Mouse (Mus musculus): Measurements from ENCODE around the gene Olfr768. TPM values are rescaled to one million over a fixed set of nuclear protein-coding genes. Genes with fewer than 3 reads are reported as not detected.
"Not testable (repeated sequence)": the region's sequence is repeated elsewhere in the genome, so short reads cannot be mapped to it uniquely, and the experiment has no call there.

The Olfr768 gene
- polyA plus RNA-seq (2015; fragmentation: Nextera tagmentation; extraction: Ambion mirVana), result 0.08 TPM in 1 of 2 replicates, not detected in the other

DNA sequence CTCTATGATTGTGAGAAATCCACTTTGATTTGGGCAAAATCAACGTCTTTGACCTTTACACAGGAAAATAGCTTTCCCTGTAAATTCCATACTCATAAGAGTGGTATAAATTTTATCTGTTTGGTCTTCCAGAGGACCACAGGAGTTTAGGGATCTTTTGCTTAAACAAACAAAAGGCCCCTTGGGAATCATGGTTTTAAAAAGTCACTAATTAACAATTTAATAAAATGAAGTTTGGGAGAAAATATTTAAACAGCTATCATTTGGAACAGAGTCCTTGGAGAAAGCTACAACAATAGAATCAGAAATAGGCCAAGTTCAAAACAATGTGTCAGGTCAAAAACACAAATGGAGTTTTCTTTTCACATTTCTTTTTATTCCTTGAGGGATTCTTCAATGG is at the start of gene Olfr768:
Olfr768 (minus strand) TSS at position 101 of the 400 bp plus-strand sequence.
- no peak within 1 kb of the TSS for H3K4me2 ChIP-seq (replicated peaks)
- H3K27ac ChIP-seq, result no peak within 1 kb of the TSS
- ATAC-seq (ENCODE audit: low FRiP score, low read depth), result no peak
- no peak within 1 kb of the TSS for H3K9ac ChIP-seq
- H3K4me1 ChIP-seq, result no peaks in the 10 kb centered on the region
- H3K9me3 ChIP-seq, result no peaks in the 10 kb centered on the region
- 81% methylated on average over 1 of the region's 1 CpGs for WGBS
- H3K36me3 ChIP-seq, result no peaks in the 10 kb centered on the region
- H3K27me3 ChIP-seq, result no peaks in the 10 kb centered on the region
- no peak within 1 kb of the TSS for H3K4me3 ChIP-seq

DNA sequence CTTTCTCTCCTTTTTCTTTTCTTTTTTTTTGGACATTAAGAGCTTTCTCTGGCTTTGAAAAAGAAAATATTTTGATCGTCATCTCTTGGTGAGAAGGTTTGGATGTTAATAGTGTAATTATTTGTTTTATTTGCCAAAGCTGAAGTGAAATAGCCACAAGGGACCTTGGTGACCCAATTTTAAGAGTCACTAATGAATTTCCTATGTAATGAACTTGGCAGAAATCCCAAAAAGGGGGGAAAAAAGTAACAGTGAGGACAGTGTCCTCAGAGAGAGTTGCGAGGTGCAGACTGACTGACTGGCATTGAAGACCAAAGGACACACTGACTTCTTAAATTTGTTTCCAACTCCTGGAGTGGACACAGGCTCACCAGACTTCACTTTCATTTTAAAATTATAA is 39.7 kb upstream of the Olfr768 start, which contains the start of gene Olfr770:
Olfr770 (minus strand) TSS at position 101 of the 400 bp plus-strand sequence.
- WGBS, result 60% methylated on average over 2 of the region's 2 CpGs
- no peak for ATAC-seq (ENCODE audit: low FRiP score, low read depth)
- Histone ChIP-seq H3K9ac (no peak within 1 kb of the TSS), H3K4me2 (replicated peaks) (no peak within 1 kb of the TSS), H3K9me3 (no peaks in the 10 kb centered on the region), H3K4me3 (no peak within 1 kb of the TSS), H3K27me3 (no peaks in the 10 kb centered on the region), H3K27ac (no peak within 1 kb of the TSS), H3K4me1 (no peaks in the 10 kb centered on the region), H3K36me3 (no peaks in the 10 kb centered on the region)

DNA sequence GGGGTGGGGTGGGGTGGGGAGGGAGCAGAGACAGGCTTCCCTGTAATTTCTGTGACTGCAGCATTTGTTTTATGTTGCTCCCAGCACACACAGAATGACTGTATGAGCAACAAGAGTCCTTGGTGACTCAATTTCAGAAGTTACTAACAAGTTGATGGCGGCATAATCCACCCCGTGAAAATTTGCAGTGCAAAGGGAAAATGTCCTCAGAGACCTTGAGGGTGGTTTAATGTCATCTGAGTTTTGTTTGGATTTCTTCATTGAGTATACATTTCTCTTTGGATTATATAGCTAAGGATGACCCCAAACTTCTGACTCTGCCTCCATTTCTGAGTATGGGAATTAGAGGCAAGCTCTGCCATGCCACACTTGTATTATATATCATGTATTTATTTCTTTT is 18.6 kb upstream of the Olfr768 start, which contains the start of gene Olfr769:
Olfr769 (minus strand) TSS at position 101 of the 400 bp plus-strand sequence.
- Histone ChIP-seq H3K4me2 (replicated peaks) (no peak within 1 kb of the TSS), H3K36me3 (no peaks in the 10 kb centered on the region), H3K4me3 (no peak within 1 kb of the TSS), H3K9me3 (no peaks in the 10 kb centered on the region), H3K9ac (no peak within 1 kb of the TSS), H3K27me3 (no peaks in the 10 kb centered on the region), H3K27ac (no peak within 1 kb of the TSS), H3K4me1 (no peaks in the 10 kb centered on the region)
- ATAC-seq (ENCODE audit: low FRiP score, low read depth), result no peak
- WGBS, result 83% methylated on average over 2 of the region's 2 CpGs

DNA sequence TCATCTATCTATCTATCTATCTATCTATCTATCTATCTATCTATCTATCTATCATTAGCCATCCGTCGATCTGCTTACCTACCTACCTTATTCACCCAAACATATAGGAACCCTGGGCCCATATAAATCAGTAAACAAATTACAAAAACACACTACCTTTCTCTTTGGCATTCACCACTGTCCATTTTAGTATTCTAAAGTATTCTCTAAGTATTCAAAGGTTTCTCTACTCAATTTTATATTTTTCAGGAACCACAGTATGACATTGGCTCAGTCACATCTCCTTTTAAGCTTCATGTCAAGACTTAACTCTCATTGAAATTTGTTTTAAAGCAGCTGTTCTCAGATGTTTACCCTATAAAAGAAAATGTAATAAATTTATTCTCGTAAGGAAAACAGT is 16.0 kb upstream of the Olfr768 start:
- Histone ChIP-seq H3K9ac (no peak overlapping the region), H3K9me3 (no peaks in the 10 kb centered on the region), H3K27ac (no peak overlapping the region), H3K4me1 (no peaks in the 10 kb centered on the region), H3K4me3 (no peak overlapping the region), H3K4me2 (replicated peaks) (no peak overlapping the region), H3K36me3 (no peaks in the 10 kb centered on the region), H3K27me3 (no peaks in the 10 kb centered on the region)
- 92% methylated on average over 3 of the region's 3 CpGs for WGBS
- ATAC-seq (ENCODE audit: low FRiP score, low read depth), result no peak

DNA sequence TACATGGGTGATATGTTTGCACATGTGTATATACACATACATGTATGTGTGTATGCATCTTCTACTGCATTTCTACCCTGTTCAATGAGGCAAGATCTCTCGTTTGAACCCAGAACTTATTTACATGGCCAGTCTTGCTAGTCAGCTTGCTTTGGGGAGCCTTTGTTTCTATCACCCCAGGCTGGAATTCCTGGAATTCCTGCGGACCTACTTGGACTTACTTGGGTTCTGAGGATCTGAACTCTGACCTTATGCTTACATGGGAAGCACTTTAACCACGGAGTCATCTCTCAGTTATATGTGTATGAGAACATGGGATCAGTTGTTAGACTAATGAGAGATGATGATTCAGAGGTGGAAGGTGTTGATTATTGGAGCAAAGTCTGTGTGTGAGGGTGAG is 2.1 kb upstream of the Olfr768 start:
- H3K27ac ChIP-seq, result no peak overlapping the region
- no peak overlapping the region for H3K4me2 ChIP-seq (replicated peaks)
- no peak overlapping the region for H3K9ac ChIP-seq
- ATAC-seq (ENCODE audit: low FRiP score, low read depth), result no peak
- no peaks in the 10 kb centered on the region for H3K4me1 ChIP-seq
- no peak overlapping the region for H3K4me3 ChIP-seq
- no peaks in the 10 kb centered on the region for H3K9me3 ChIP-seq
- WGBS, result 42% methylated on average over 3 of the region's 3 CpGs
- no peaks in the 10 kb centered on the region for H3K36me3 ChIP-seq
- no peaks in the 10 kb centered on the region for H3K27me3 ChIP-seq

DNA sequence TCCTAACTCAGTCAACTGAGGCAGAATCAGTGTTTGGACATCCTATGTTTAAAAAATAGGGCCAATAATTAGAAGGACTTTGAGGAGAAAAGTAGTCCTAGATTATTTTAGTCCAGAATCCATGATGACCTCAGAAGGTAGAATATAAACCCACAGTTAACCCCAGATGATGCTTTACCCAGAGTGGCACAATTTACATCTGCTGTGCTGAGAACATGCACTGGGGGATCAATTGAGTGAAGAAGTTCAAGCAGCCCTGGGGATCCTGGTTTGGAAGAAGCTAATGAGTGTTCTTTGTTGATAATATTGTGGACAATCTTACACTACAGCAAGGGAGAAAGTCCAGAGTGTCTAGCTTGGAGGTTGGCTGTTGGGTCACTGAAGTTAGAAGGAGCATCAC is 16.4 kb downstream of the Olfr768 start, which contains the start of gene Olfr767:
Olfr767 (minus strand) TSS at position 101 of the 400 bp plus-strand sequence.
- not testable (repeated sequence) for H3K36me3 ChIP-seq; H3K27ac ChIP-seq; H3K4me1 ChIP-seq; ATAC-seq (ENCODE audit: low FRiP score, low read depth); H3K9ac ChIP-seq; H3K27me3 ChIP-seq; H3K9me3 ChIP-seq; H3K4me3 ChIP-seq; H3K4me2 ChIP-seq (replicated peaks)

DNA sequence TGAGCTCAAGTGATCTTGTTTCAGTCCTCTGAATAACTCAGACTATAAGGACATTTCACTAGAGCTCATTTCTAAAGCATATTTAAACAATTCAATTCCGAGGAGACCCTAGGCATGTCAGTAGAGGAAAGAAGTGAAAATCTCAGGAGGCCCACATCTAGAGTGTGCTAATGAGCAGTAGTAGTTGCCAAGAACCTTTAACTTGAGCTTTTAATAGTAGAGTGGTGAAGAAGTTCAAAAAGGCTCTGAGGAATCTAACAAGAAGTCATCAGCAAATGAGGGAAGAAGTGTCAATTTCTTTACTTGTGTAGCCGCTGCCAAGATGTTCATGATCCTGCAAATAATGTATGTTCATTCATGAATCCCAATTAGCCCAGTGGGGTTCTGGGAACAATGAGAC is 30.3 kb downstream of the Olfr768 start, which contains the start of gene Olfr766-ps1:
Olfr766-ps1 (minus strand) TSS at position 101 of the 400 bp plus-strand sequence.
- no peak within 1 kb of the TSS for H3K4me2 ChIP-seq (replicated peaks)
- WGBS, result 84% methylated on average over 2 of the region's 2 CpGs
- no peak for ATAC-seq (ENCODE audit: low FRiP score, low read depth)
- H3K4me1 ChIP-seq, result no peaks in the 10 kb centered on the region
- no peak within 1 kb of the TSS for H3K27ac ChIP-seq
- no peak within 1 kb of the TSS for H3K4me3 ChIP-seq
- H3K27me3 ChIP-seq, result no peaks in the 10 kb centered on the region
- no peaks in the 10 kb centered on the region for H3K36me3 ChIP-seq
- no peak within 1 kb of the TSS for H3K9ac ChIP-seq
- H3K9me3 ChIP-seq, result no peaks in the 10 kb centered on the region

DNA sequence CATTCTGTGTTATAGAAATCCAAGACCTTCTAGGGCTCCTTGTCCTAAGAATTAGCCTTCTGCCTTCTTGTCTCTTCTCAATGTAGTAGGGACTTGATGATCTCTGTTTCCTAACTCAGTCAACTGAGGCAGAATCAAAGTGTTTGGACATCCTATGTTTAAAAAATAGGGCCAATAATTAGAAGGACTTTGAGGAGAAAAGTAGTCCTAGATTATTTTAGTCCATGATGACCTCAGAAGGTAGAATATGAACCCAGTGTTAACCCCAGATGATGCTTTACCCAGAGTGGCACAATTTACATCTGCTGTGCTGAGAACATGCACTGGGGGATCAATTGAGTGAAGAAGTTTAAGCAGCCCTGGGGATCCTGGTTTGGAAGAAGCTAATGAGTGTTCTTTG is 49.3 kb downstream of the Olfr768 start, which contains the start of gene Olfr765:
Olfr765 (minus strand) TSS at position 101 of the 400 bp plus-strand sequence.
- not testable (repeated sequence) for H3K4me1 ChIP-seq; H3K27ac ChIP-seq; ATAC-seq (ENCODE audit: low FRiP score, low read depth); H3K27me3 ChIP-seq; H3K4me3 ChIP-seq; H3K9ac ChIP-seq; H3K4me2 ChIP-seq (replicated peaks); H3K36me3 ChIP-seq; H3K9me3 ChIP-seq

Other genes starting within 250 kb of the Olfr768 start
- 12.5 and 13.1 TPM in 2 replicates for gene Gdf11, start 207.7 kb downstream of the Olfr768 start, polyA plus RNA-seq (2015; fragmentation: Nextera tagmentation; extraction: Ambion mirVana)
- gene Cd63, start 198.4 kb downstream of the Olfr768 start, polyA plus RNA-seq (2015; fragmentation: Nextera tagmentation; extraction: Ambion mirVana), result 820 and 839 TPM in 2 replicates
- gene Rdh5, start 176.5 kb downstream of the Olfr768 start, polyA plus RNA-seq (2015; fragmentation: Nextera tagmentation; extraction: Ambion mirVana), result 12.2 and 12.9 TPM in 2 replicates
- gene Bloc1s1, start 175.3 kb downstream of the Olfr768 start, polyA plus RNA-seq (2015; fragmentation: Nextera tagmentation; extraction: Ambion mirVana), result 225 and 240 TPM in 2 replicates
- 4.8 and 5.5 TPM in 2 replicates for gene Itga7, start 165.6 kb downstream of the Olfr768 start, polyA plus RNA-seq (2015; fragmentation: Nextera tagmentation; extraction: Ambion mirVana)
- 0.19 TPM in 1 of 2 replicates, not detected in the other for gene Mettl7b, start 138.4 kb downstream of the Olfr768 start, polyA plus RNA-seq (2015; fragmentation: Nextera tagmentation; extraction: Ambion mirVana)
- gene Olfr9, start 109.9 kb downstream of the Olfr768 start, polyA plus RNA-seq (2015; fragmentation: Nextera tagmentation; extraction: Ambion mirVana), result not detected in 2 replicates
- gene Olfr763, start 88.6 kb downstream of the Olfr768 start, polyA plus RNA-seq (2015; fragmentation: Nextera tagmentation; extraction: Ambion mirVana), result not detected in 2 replicates
- gene Olfr764-ps1, start 59.5 kb downstream of the Olfr768 start, polyA plus RNA-seq (2015; fragmentation: Nextera tagmentation; extraction: Ambion mirVana), result not detected in 2 replicates
- gene Olfr765, start 49.4 kb downstream of the Olfr768 start, polyA plus RNA-seq (2015; fragmentation: Nextera tagmentation; extraction: Ambion mirVana), result not detected in 2 replicates
- gene Olfr766-ps1, start 30.4 kb downstream of the Olfr768 start, polyA plus RNA-seq (2015; fragmentation: Nextera tagmentation; extraction: Ambion mirVana), result 0.08 TPM in 1 of 2 replicates, not detected in the other
- 0.04 TPM in 1 of 2 replicates, not detected in the other for gene Olfr767, start 16.5 kb downstream of the Olfr768 start, polyA plus RNA-seq (2015; fragmentation: Nextera tagmentation; extraction: Ambion mirVana)
- 0.05 TPM in 1 of 2 replicates, not detected in the other for gene Olfr769, start 18.5 kb upstream of the Olfr768 start, polyA plus RNA-seq (2015; fragmentation: Nextera tagmentation; extraction: Ambion mirVana)
- gene Olfr770, start 39.6 kb upstream of the Olfr768 start, polyA plus RNA-seq (2015; fragmentation: Nextera tagmentation; extraction: Ambion mirVana), result not detected in 2 replicates
- gene Olfr771, start 65.4 kb upstream of the Olfr768 start, polyA plus RNA-seq (2015; fragmentation: Nextera tagmentation; extraction: Ambion mirVana), result not detected in 2 replicates
- gene Olfr772, start 78.5 kb upstream of the Olfr768 start, polyA plus RNA-seq (2015; fragmentation: Nextera tagmentation; extraction: Ambion mirVana), result not detected in 2 replicates
- not detected in 2 replicates for gene Olfr773, start 88.0 kb upstream of the Olfr768 start, polyA plus RNA-seq (2015; fragmentation: Nextera tagmentation; extraction: Ambion mirVana)
- not detected in 2 replicates for gene Olfr774, start 136.8 kb upstream of the Olfr768 start, polyA plus RNA-seq (2015; fragmentation: Nextera tagmentation; extraction: Ambion mirVana)
- gene Olfr775, start 149.0 kb upstream of the Olfr768 start, polyA plus RNA-seq (2015; fragmentation: Nextera tagmentation; extraction: Ambion mirVana), result not detected in 2 replicates
- not detected in 2 replicates for gene Olfr776, start 159.8 kb upstream of the Olfr768 start, polyA plus RNA-seq (2015; fragmentation: Nextera tagmentation; extraction: Ambion mirVana)
- gene Olfr777, start 172.1 kb upstream of the Olfr768 start, polyA plus RNA-seq (2015; fragmentation: Nextera tagmentation; extraction: Ambion mirVana), result not detected in 2 replicates
- not detected in 2 replicates for gene Olfr780, start 218.7 kb upstream of the Olfr768 start, polyA plus RNA-seq (2015; fragmentation: Nextera tagmentation; extraction: Ambion mirVana)
- gene Olfr781, start 229.5 kb upstream of the Olfr768 start, polyA plus RNA-seq (2015; fragmentation: Nextera tagmentation; extraction: Ambion mirVana), result not detected in 2 replicates
- gene Olfr782, start 249.5 kb upstream of the Olfr768 start, polyA plus RNA-seq (2015; fragmentation: Nextera tagmentation; extraction: Ambion mirVana), result not detected in 2 replicates

Measured in limb, embryonic 13.5 days (tissue).